Mouse (Mus musculus) limb, embryonic 13.5 days (tissue): ENCODE data around the gene Phb2. TPM values are rescaled to one million over a fixed set of nuclear protein-coding genes. Genes with fewer than 3 reads are reported as not detected.

Experiments
- ATAC-seq: fragments of 200-750 bp; cut with Nextera tagmentation; 2 replicates; pipeline ENCODE4 v1.8.0; 2017; ENCODE audit warnings: low read depth, moderate number of reproducible peaks, moderate TSS enrichment; ENCODE audit not compliant: low FRiP score
- H3K27ac ChIP-seq: fragments of 300-500 bp; sonication (generic); 2 replicates; pipeline ENCODE4 v1.5.1; 2015; ENCODE audit warnings: inconsistent platforms, mild to moderate bottlenecking, moderate library complexity
- H3K27me3 ChIP-seq: fragments of 300-500 bp; sonication (generic); 2 replicates; pipeline ENCODE4 v1.6.1; 2015; ENCODE audit warnings: mild to moderate bottlenecking, inconsistent platforms
- H3K36me3 ChIP-seq: fragments of 300-500 bp; sonication (generic); 2 replicates; pipeline ENCODE4 v1.6.1; 2015; ENCODE audit warnings: inconsistent platforms, mild to moderate bottlenecking, moderate library complexity
- H3K4me1 ChIP-seq: fragments of 300-500 bp; sonication (generic); 2 replicates; pipeline ENCODE4 v1.6.1; 2015; ENCODE audit warnings: inconsistent platforms
- H3K4me2 ChIP-seq: fragments of 300-500 bp; sonication (generic); replicated peaks from 2 replicates; pipeline ENCODE4 v1.6.1; 2015; ENCODE audit warnings: inconsistent platforms, mild to moderate bottlenecking, moderate library complexity
- H3K4me3 ChIP-seq: fragments of 300-500 bp; sonication (generic); 2 replicates; pipeline ENCODE4 v1.5.1; 2015; ENCODE audit warnings: moderate library complexity, mild to moderate bottlenecking, inconsistent platforms
- H3K9ac ChIP-seq: fragments of 300-500 bp; sonication (generic); 2 replicates; pipeline ENCODE4 v1.6.1; 2015; ENCODE audit warnings: mild to moderate bottlenecking, inconsistent platforms
- H3K9me3 ChIP-seq: fragments of 300-500 bp; sonication (generic); 2 replicates; pipeline ENCODE4 v1.6.1; 2016; ENCODE audit warnings: inconsistent platforms
- WGBS: fragments of 180-500 bp; shearing (Covaris S2); methylation state at CpG from one replicate; pipeline ENCODE4 v1.1.7; 2015; 5-methylcytosine and 5-hydroxymethylcytosine counted together
- polyA plus RNA-seq: library from polyadenylated mRNA; unstranded; fragments of >200 nt; fragmentation: Nextera tagmentation; extraction: Ambion mirVana; gene quantifications from 2 replicates; pipeline ENCODE4 v1.2.1, GENCODE M21; 2015

Phb2 gene
- polyA plus RNA-seq, 1 experiment from 2014 or later: 325 TPM

- Histone ChIP-seq H3K27ac (no peak overlapping the region), H3K9me3 (no peaks in the 10 kb centered on the region), H3K9ac (peak overlapping the region; percentile 5; the same call in 1 of the 2 replicates), H3K4me1 (peaks cover 6% of the 10 kb centered on the region), H3K4me3 (no peak overlapping the region), H3K36me3 (no peaks in the 10 kb centered on the region), H3K4me2 (no peak overlapping the region), H3K27me3 (no peaks in the 10 kb centered on the region)
- no peak for ATAC-seq
- WGBS: 55% methylated on average over 19 of the region's 19 CpGs
Observed at GRCm38 (mm10) chr6:124732476-124733370, 20.6 kb downstream of the Phb2 start.

- Histone ChIP-seq H3K27me3 (no peaks in the 10 kb centered on the region), H3K27ac (no peak overlapping the region), H3K4me1 (peaks cover 16% of the 10 kb centered on the region), H3K9me3 (no peaks in the 10 kb centered on the region), H3K36me3 (peaks cover 8% of the 10 kb centered on the region; the same call in 1 of the 2 replicates), H3K9ac (no peak overlapping the region), H3K4me3 (no peak overlapping the region), H3K4me2 (no peak overlapping the region)
- no peak for ATAC-seq
- 88% methylated on average over 3 of the region's 3 CpGs for WGBS
Observed at GRCm38 (mm10) chr6:124734417-124734816, 22.3 kb downstream of the Phb2 start.

GRCm38 (mm10) chr6:124737040-124737439, 24.9 kb downstream of the Phb2 start:
- Histone ChIP-seq H3K9me3 (no peaks in the 10 kb centered on the region), H3K9ac (no peak overlapping the region), H3K27ac (no peak overlapping the region), H3K4me3 (no peak overlapping the region), H3K4me2 (no peak overlapping the region), H3K36me3 (peaks cover 11% of the 10 kb centered on the region; the same call in 1 of the 2 replicates), H3K27me3 (no peaks in the 10 kb centered on the region), H3K4me1 (peaks cover 30% of the 10 kb centered on the region)
- 93% methylated on average over 11 of the region's 11 CpGs for WGBS
- no peak for ATAC-seq

DNA sequence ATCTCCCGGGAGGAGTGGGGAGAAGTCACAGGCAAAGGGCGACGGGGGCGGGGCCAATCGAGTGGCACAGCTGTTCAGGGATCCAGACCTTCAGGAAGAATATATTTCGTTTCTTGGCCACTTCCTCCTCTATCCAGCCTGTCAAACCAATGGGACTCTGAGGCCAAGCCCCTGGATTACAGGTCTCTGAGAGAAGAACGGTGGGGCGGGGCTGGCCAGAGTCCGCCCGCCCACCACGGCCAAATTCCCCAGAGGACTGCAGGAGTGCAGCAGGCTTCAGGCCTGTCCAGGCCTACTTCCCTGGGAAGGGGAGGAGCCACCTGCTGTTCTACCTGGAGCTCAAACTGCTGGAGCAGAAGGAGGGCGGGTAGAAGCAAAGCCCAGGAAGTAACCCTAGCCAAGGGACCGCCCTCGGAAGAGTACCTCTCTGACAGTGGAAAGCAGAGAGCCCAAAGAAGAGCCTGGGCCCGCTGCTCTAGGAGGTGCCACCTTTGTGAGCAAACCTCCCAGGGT, 26.4 kb downstream of the Phb2 start, which contains the start of gene Ptpn6:
TSS of gene Ptpn6 (minus strand) at position 204 of the 513 bp plus-strand sequence.
- peaks cover 23% of the 10 kb centered on the region for H3K36me3 ChIP-seq
- H3K27ac ChIP-seq: peak within 1 kb of the TSS; percentile 99; the same call in 1 of the 2 replicates
- 28% methylated on average over 15 of the region's 15 CpGs for WGBS
- peak within 1 kb of the TSS; percentile 71 for H3K4me2 ChIP-seq
- no peaks in the 10 kb centered on the region for H3K9me3 ChIP-seq
- peak within 1 kb of the TSS; percentile 35; the same call in 1 of the 2 replicates for H3K9ac ChIP-seq
- peak within 1 kb of the TSS; percentile 74; the same call in 1 of the 2 replicates for H3K4me3 ChIP-seq
- ATAC-seq: no peak
- H3K27me3 ChIP-seq: no peaks in the 10 kb centered on the region
- H3K4me1 ChIP-seq: peaks cover 28% of the 10 kb centered on the region

DNA sequence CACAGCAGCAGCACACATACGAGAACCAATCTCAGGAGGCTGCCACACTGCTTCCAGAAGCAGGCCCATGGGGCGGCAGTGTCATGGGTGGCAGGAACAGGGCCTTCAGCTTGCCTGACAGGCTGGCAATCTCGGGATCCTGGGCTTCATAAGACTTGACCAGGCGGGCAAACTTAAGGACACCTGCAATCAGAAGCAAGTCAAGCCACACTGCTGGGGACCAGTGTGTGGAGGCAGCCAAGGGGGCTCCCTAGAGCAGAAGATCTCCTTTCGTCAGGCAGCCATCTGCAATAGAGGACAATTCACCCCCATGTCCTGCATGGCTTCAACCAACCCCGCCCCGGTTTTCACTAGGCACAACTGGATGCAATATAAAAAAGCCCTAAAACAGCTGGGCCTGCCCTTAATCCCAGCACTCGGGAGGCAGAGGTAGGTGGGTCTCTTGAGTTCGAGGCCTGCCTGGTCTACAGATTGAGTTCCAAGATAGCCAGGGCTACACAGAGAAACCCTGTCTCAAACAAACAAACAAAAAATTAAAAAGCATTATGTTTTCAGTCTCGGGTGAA, 27.2 kb downstream of the Phb2 start:
- Histone ChIP-seq H3K36me3 (peaks cover 30% of the 10 kb centered on the region), H3K9me3 (no peaks in the 10 kb centered on the region), H3K4me3 (peak overlapping the region; percentile 74), H3K27ac (peak overlapping the region; percentile 99; the same call in 1 of the 2 replicates), H3K27me3 (no peaks in the 10 kb centered on the region), H3K9ac (no peak overlapping the region), H3K4me2 (peak overlapping the region; percentile 71), H3K4me1 (peaks cover 28% of the 10 kb centered on the region)
- 83% methylated on average over 10 of the region's 10 CpGs for WGBS
- no peak for ATAC-seq

DNA sequence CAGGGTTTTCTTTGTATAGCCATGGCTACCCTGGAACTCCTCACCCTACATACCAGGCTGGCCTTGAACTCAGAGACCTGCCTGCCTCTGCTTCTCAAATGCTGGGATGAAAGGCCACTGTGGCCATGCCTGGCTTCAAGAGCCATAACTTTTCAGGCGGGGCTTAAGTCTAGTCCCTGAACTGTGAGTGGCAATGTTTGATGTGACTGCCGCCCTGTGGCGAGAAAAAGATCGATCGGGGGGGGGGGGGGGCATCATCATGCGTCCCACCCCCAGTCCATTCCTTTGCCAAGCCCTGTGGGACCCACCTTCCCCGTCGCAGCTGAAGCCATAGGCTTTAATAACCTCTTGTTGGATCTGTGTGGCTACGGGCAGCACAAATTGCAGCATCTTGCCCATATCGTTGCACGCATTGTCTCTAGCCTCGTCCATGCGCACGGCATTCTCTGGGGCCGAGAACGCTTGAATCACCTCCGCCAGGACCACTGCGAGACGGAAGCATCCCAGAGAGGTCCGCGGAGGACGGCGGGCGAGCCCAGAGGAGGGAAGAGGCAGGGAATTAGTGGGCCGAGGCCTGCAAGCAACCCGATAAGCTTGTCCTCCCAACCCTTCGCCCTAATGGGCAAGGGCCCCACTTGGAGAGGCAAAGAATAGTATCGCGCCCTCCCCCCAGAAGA, 28.2 kb downstream of the Phb2 start:
- Histone ChIP-seq H3K27ac (peak overlapping the region; percentile 99), H3K4me1 (peaks cover 36% of the 10 kb centered on the region), H3K36me3 (peaks cover 40% of the 10 kb centered on the region), H3K9ac (peak overlapping the region; percentile 87), H3K4me2 (peak overlapping the region; percentile 71), H3K4me3 (peak overlapping the region; percentile 74), H3K9me3 (no peaks in the 10 kb centered on the region), H3K27me3 (no peaks in the 10 kb centered on the region)
- 1% methylated on average over 29 of the region's 29 CpGs for WGBS
- peak; percentile 3 for ATAC-seq

DNA sequence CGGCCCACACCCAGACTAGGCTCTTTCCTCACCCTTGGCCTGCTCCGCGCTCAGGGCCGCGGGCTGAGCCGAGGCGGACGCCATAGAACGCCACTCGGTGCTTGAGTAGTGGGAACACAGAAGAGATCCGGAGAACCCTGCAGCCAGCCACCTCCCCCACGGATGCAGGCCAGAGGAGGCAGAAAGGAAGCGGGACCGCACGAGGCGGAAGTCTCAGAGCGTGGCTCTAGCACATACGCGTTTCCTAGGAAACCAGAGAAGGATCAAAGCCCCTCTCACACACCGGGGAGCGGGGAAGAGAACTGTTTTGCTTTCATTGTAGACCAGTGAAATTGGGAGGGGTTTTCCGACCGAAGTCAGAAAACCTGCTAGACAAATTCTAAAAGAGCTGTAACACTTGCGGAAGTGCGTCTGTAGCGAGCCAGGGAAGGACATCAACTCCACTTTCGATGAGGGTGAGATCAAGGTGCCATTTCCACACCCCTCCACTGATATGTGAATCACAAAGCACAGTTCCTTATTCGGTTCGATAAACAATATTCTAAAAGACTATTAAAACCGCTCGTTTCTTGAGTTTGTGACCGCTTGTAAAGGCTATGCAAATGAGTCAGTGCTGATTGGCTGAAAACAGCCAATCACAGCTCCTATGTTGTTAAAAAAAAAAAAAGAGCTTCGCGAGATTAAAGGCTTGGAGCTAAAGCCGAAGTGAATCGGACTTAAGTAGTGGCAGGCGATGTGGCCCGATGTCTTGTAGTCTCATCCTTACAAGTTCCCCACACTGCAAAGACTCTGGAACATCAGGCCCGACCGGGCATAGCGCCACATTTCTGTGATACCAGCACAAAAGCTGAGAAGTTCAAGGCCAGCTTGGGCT, 29.0 kb downstream of the Phb2 start, which contains the start of gene Grcc10:
TSS of gene Grcc10 (minus strand) at position 487 of the 874 bp plus-strand sequence.
- H3K36me3 ChIP-seq: peaks cover 40% of the 10 kb centered on the region
- H3K4me1 ChIP-seq: peaks cover 39% of the 10 kb centered on the region
- peak; percentile 85 for ATAC-seq
- H3K4me2 ChIP-seq: peak within 1 kb of the TSS; percentile 71
- H3K27me3 ChIP-seq: no peaks in the 10 kb centered on the region
- peak within 1 kb of the TSS; percentile 87 for H3K9ac ChIP-seq
- under 1% methylated on average over 41 of the region's 41 CpGs for WGBS
- peak within 1 kb of the TSS; percentile 99 for H3K27ac ChIP-seq
- H3K9me3 ChIP-seq: no peaks in the 10 kb centered on the region
- H3K4me3 ChIP-seq: peak within 1 kb of the TSS; percentile 74

DNA sequence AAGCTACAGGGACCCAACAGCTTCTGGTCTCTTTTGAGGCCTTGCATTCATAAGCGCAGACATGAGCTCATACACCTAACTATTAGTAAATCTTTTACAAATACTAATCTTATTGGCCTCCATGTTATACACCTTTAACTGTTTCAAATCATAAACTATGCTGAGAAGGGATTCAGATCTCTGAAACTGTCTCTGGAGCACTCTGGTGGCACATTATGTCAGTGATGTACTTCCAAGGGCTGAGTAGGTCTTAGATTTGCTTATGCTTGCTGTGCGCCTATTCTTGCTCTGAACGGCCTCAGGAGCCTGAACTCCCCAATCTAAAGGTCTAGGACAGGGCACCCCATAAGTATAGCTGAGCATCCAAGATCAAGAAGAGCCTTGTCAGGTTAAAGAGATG, 29.7 kb downstream of the Phb2 start:
- H3K27me3 ChIP-seq: no peaks in the 10 kb centered on the region
- peak overlapping the region; percentile 71 for H3K4me2 ChIP-seq
- peaks cover 45% of the 10 kb centered on the region for H3K36me3 ChIP-seq
- H3K4me1 ChIP-seq: peaks cover 47% of the 10 kb centered on the region
- H3K9me3 ChIP-seq: no peaks in the 10 kb centered on the region
- no peak for ATAC-seq
- H3K27ac ChIP-seq: peak overlapping the region; percentile 99
- peak overlapping the region; percentile 74 for H3K4me3 ChIP-seq
- peak overlapping the region; percentile 62 for H3K9ac ChIP-seq
- WGBS: 75% methylated on average over 3 of the region's 3 CpGs

- Histone ChIP-seq H3K4me1 (peaks cover 51% of the 10 kb centered on the region), H3K27me3 (no peaks in the 10 kb centered on the region), H3K4me3 (no peak overlapping the region), H3K36me3 (peaks cover 57% of the 10 kb centered on the region), H3K4me2 (no peak overlapping the region), H3K9me3 (no peaks in the 10 kb centered on the region), H3K27ac (no peak overlapping the region), H3K9ac (peak overlapping the region; percentile 26; the same call in 1 of the 2 replicates)
- ATAC-seq: no peak
- WGBS: 92% methylated on average over 15 of the region's 15 CpGs
Observed at GRCm38 (mm10) chr6:124742839-124743514, 30.8 kb downstream of the Phb2 start.

DNA sequence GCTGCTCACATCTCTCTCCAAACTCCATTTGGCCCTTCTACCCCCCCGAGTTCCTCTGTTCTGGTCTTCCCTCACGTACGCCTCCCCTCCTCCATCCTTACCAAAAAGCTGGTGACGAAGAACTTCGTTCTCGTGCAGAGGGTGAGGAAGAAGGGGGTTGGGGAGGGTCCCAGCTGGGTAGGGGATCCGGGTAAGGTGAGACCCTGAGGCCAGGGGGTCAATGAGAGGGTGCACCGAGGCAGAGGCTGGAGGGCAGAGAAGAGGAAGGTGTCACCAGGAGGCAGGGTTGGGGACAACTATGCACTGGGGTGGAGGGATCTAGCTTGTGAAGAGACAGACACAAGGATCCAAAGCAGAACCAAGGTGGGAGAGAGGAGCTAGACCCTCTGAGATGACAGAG, 31.5 kb downstream of the Phb2 start:
- no peaks in the 10 kb centered on the region for H3K9me3 ChIP-seq
- H3K27ac ChIP-seq: no peak overlapping the region
- H3K27me3 ChIP-seq: no peaks in the 10 kb centered on the region
- H3K4me3 ChIP-seq: no peak overlapping the region
- peaks cover 63% of the 10 kb centered on the region for H3K36me3 ChIP-seq
- no peak overlapping the region for H3K4me2 ChIP-seq
- no peak for ATAC-seq
- WGBS: 89% methylated on average over 8 of the region's 8 CpGs
- peak overlapping the region; percentile 26; the same call in 1 of the 2 replicates for H3K9ac ChIP-seq
- peaks cover 47% of the 10 kb centered on the region for H3K4me1 ChIP-seq
